Mouse (Mus musculus) ES-E14 (cell line): ENCODE results near the gene Jam3. TPM values are rescaled to one million over a fixed set of nuclear protein-coding genes. Genes with fewer than 3 reads are reported as not detected.
A peak's percentile ranks its signal among the peaks of the same experiment; 100 is the strongest.

Experiments
- DNase-seq: peaks from one replicate; pipeline ENCODE4 v3.0.0-alpha.2; 2013; ENCODE audit warnings: low read depth, low spot score
- H3K27ac ChIP-seq: 2 replicates; pipeline ENCODE4 v1.5.1; 2012; ENCODE audit warnings: low read depth, mild to moderate bottlenecking, low read length, moderate library complexity, mixed read lengths; ENCODE audit not compliant: poor library complexity, insufficient read depth, severe bottlenecking
- H3K36me3 ChIP-seq: 2 replicates; pipeline ENCODE4 v1.6.1; 2012; ENCODE audit warnings: mild to moderate bottlenecking, low read length, moderate library complexity, mixed read lengths; ENCODE audit not compliant: control insufficient read depth, poor library complexity, insufficient read depth, severe bottlenecking
- H3K4me1 ChIP-seq, 2 experiments: fragments of 150-350 bp in 1 of 2; sonication (generic) in 1 of 2; 2 replicates each; pipeline ENCODE4 v1.6.1; 2012; ENCODE audit warnings: low read length in 2 of 2, mild to moderate bottlenecking in 1 of 2, mixed read lengths in 1 of 2; ENCODE audit not compliant: control insufficient read depth in 2 of 2, insufficient read depth in 2 of 2, poor library complexity in 1 of 2
- H3K4me3 ChIP-seq, 2 experiments: fragments of 150-350 bp in 1 of 2; sonication (generic) in 1 of 2; 2 replicates each; pipeline ENCODE4 v1.5.1; 2012; ENCODE audit warnings: low read length in 2 of 2, low read depth in 1 of 2, mild to moderate bottlenecking in 1 of 2, mixed read lengths in 1 of 2; ENCODE audit not compliant: insufficient read depth in 1 of 2, poor library complexity in 1 of 2, severe bottlenecking in 1 of 2
- H3K9ac ChIP-seq: 2 replicates; pipeline ENCODE4 v1.6.1; 2012; ENCODE audit warnings: low read depth, mild to moderate bottlenecking, low read length, mixed read lengths; ENCODE audit not compliant: poor library complexity, insufficient read depth, severe bottlenecking
- H3K9me3 ChIP-seq: fragments of 150-350 bp; sonication (generic); 2 replicates; pipeline ENCODE4 v1.6.1; 2012; ENCODE audit warnings: low read depth, mild to moderate bottlenecking, low read length; ENCODE audit not compliant: control insufficient read depth, insufficient read depth
- CHD2 ChIP-seq: IDR thresholded peaks from 2 replicates; pipeline ENCODE4 v1.6.1; 2014; ENCODE audit warnings: mild to moderate bottlenecking, low read depth, low read length, inconsistent platforms
- HCFC1 ChIP-seq: IDR thresholded peaks from 2 replicates; pipeline ENCODE4 v1.6.1; 2012; ENCODE audit warnings: low read length, inconsistent platforms, borderline replicate concordance; ENCODE audit not compliant: insufficient read depth
- MAFK ChIP-seq: IDR thresholded peaks from 2 replicates; pipeline ENCODE4 v1.6.1; 2014; ENCODE audit warnings: mild to moderate bottlenecking, low read depth, low read length, inconsistent platforms; ENCODE audit not compliant: insufficient read depth
- ZC3H11A ChIP-seq: IDR thresholded peaks from 2 replicates; pipeline ENCODE4 v1.6.1; 2012; ENCODE audit warnings: low read depth, mild to moderate bottlenecking, inconsistent platforms, low read length, borderline replicate concordance
- ZNF384 ChIP-seq: IDR thresholded peaks from 2 replicates; pipeline ENCODE4 v1.6.1; 2012; ENCODE audit warnings: low read depth, low read length, inconsistent platforms
- in situ Hi-C, 2 experiments: fragments of 600-800 bp; cut with MboI; formaldehyde crosslinking; loops; one replicate each; pipeline ENCODE4 v1.15.1; 2025; ENCODE audit warnings: low sequenced_read_pairs in 2 of 2, inconsistent platforms in 1 of 2; ENCODE audit not compliant: unreplicated experiment in 2 of 2
- total RNA-seq: library from RNA; depleted of rRNA; stranded (reverse); fragments of 300-350 nt; gene quantifications from 2 replicates; pipeline ENCODE4 v1.2.3, GENCODE M21; 2012

The Jam3 gene
- total RNA-seq, 1 experiment, result 29.7 TPM

DNA sequence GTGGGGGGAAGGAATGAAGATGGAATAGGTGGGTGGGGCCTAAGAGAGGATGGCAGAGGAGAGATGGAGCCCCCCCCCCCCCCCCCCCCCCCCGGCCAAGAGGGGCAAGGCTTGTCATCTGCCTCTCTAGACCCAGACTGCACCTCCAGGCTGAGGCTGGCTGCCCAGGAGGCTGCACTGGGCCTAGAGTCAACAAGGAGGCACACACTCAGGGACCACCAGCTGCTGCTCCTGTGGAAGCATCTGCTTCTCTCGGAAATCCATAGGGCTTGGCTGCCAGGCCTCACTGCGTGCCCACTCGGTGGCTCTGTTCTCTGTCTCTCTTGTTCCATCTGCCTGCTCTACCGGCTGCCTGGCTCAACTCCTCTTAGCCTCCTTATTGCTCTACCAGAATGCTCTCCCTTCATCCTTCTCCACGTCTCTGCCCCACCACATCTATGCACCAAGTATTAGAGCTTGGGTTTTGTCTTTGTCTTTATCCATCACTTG is 38.4 kb upstream of the Jam3 start:
- no peak for DNase-seq
- no peaks in the 10 kb centered on the region for H3K9me3 ChIP-seq
- no peaks in the 10 kb centered on the region for H3K36me3 ChIP-seq
- in situ Hi-C loops, result no loop called here
- no peak overlapping the region for H3K27ac ChIP-seq
- no peak overlapping the region for H3K4me3 ChIP-seq
- no peak for TF ChIP-seq ZNF384
- TF ChIP-seq HCFC1, result no peak
- TF ChIP-seq CHD2, result no peak
- TF ChIP-seq ZC3H11A, result no peak
- TF ChIP-seq MAFK, result no peak
- peaks cover 1 to 7% of the 10 kb centered on the region in 2 experiments; a peak in 2 of 4 replicates for H3K4me1 ChIP-seq
- H3K9ac ChIP-seq, result no peak overlapping the region

DNA sequence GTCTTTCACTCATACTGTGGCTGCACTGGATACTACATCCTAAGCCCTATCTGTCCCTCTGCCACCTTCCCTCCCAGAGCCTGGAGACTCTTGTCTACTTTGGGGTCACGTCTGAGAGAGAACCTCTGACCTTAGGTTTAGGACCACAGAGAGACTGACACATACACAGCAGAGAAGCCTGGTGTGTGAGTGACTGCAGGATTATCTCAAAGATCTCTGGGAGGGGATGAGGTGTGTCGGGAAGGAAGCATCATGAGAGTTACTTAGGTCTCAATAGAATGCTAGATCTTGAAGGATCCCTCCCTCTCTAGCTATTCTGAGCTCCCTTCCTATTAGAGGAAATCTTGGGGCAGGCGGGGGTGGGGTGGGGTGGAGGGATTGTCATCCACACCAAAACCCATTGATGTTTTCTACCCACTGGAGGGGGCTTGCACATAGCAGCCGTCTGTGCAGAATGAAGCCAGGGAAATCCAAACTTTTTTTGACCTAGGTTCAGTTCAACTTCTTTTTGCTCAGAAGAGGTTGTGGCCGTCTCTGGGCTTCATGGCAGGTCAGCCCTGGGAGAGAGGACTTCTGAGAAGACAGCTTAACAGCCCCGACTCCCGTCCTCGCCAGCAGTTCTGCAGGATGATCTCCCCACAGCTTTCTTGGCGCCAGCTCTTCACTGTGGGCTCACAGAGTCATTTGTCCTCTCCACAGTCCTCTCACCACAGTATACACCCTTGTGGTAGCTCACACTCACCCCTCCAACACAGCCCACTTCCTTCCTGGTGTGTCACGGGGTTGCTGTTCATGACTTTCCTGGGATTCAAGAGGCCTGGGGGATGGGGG is 37.8 kb upstream of the Jam3 start:
- Histone ChIP-seq H3K27ac (no peak overlapping the region), H3K4me3 (no peak overlapping the region), H3K36me3 (no peaks in the 10 kb centered on the region), H3K9ac (no peak overlapping the region), H3K9me3 (no peaks in the 10 kb centered on the region), H3K4me1 (peaks cover 1 to 7% of the 10 kb centered on the region in 2 experiments; a peak in 2 of 4 replicates)
- no peak for DNase-seq
- TF ChIP-seq CHD2 (no peak), ZNF384 (no peak), HCFC1 (no peak), MAFK (no peak)
- in situ Hi-C loops, result no loop called here

DNA sequence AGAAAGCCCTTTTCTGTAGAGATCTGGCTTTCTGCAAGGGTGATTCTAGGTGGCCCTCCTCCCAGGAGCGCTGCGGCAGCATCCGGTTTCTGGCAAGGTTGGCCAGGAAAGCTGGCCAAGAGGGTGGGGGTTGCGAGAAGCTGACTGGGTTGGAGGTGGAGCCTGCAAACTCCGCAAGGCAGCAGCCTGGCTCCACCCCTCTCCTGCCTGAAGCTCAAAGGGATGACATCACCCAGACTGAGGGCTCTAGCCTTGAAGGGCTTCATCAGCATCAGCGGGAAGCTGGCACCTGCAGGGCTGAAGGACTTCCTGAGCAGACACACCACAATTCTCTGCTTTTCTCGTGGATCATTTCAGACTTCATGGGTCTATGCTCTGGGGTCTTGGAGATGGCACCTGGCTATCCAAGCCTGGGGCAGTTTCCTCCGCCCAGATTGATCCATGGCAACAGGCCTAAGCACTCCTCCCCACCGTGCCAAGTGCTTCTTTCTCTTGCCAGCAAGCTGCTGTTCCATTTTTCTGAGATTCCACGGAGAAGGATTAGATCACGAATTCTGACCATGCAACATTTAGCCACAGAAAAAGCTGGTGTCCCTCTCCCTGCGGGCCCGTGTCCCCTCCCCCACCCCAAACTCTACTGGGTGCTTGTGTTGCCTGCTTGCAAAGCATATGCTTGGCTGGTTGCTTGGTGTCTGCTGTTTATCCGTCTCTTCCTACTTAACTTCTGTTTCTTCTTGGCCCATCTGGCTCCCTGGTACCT is 37.0 kb upstream of the Jam3 start:
- peaks cover 1 to 7% of the 10 kb centered on the region in 2 experiments; a peak in 2 of 4 replicates for H3K4me1 ChIP-seq
- H3K9me3 ChIP-seq, result no peaks in the 10 kb centered on the region
- peak overlapping the region; percentile 38; the same call in 1 of the 2 replicates for H3K9ac ChIP-seq
- H3K4me3 ChIP-seq, result peak overlapping the region; percentile 24 to 49
- H3K27ac ChIP-seq, result no peak overlapping the region
- in situ Hi-C loops, result no loop called here
- DNase-seq, result peak; percentile 77
- no peaks in the 10 kb centered on the region for H3K36me3 ChIP-seq
- TF ChIP-seq CHD2, result no peak
- TF ChIP-seq ZC3H11A, result no peak
- no peak for TF ChIP-seq HCFC1
- no peak for TF ChIP-seq MAFK
- TF ChIP-seq ZNF384, result no peak

DNA sequence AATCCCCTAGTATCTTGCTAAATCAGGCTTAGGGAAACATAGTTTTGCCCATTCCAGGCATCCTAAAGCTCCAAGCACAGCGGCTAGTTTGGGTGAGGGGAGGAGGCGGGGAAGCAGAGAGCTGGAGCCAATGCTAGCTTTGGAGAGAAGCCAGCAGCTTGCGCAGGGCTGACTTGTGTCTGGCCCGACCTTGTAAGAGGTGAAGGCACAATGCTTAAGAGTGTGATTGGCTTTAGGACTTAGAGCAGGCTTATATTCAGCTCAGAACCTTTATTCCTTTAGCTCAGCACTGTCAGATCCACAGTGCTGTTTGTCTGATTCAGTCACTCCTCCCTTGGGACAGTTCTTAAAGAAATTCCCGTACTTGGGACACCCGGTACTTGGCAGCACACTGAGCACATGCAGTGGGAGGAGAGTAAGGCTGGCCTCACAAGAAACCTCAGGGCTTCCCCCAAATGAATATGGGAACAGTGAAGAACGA is 36.3 kb upstream of the Jam3 start:
- peak overlapping the region; percentile 38; the same call in 1 of the 2 replicates for H3K9ac ChIP-seq
- TF ChIP-seq HCFC1, result no peak
- DNase-seq, result no peak

More for the DNA sequence above, 36.3 kb upstream of the Jam3 start:
- H3K4me3 ChIP-seq, result peak overlapping the region; percentile 24 to 49
- no peaks in the 10 kb centered on the region for H3K36me3 ChIP-seq
- in situ Hi-C loops, result no loop called here
- peaks cover 1 to 7% of the 10 kb centered on the region in 2 experiments; a peak in 2 of 4 replicates for H3K4me1 ChIP-seq
- H3K27ac ChIP-seq, result no peak overlapping the region
- no peaks in the 10 kb centered on the region for H3K9me3 ChIP-seq
